Mouse (Mus musculus) heart, embryonic 14.5 days (tissue): ENCODE measurements at regions not wholly inside any gene's neighbourhood (a gene's known extent, or its start where the extent isn't known, plus 50 kb on each side); places are given as distances from the start of the nearest gene placed in this dataset.

Experiments used
- ATAC-seq: fragments of 200-750 bp; cut with Nextera tagmentation; 2 replicates; pipeline ENCODE4 v1.8.0; 2017; ENCODE audit warnings: low read depth, moderate TSS enrichment; ENCODE audit not compliant: insufficient number of reproducible peaks, insufficient read depth, low FRiP score
- H3K27ac ChIP-seq, 2 experiments: fragments of 200-500 bp in 1 of 2; fragments of 300-500 bp in 1 of 2; sonication (generic) in 1 of 2; replicated peaks in 1 of 2; 2 replicates each; pipeline ENCODE4 v1.5.1; 2012 to 2014; ENCODE audit warnings: low read depth in 2 of 2, low read length in 2 of 2, control low read depth in 1 of 2, mild to moderate bottlenecking in 1 of 2, mixed read lengths in 1 of 2; ENCODE audit not compliant: control insufficient read depth in 1 of 2, insufficient read depth in 1 of 2
- H3K27me3 ChIP-seq: fragments of 300-500 bp; sonication (generic); 2 replicates; pipeline ENCODE4 v1.6.1; 2014; ENCODE audit warnings: mild to moderate bottlenecking, low read length, control low read depth; ENCODE audit not compliant: control insufficient read depth, insufficient read depth
- H3K36me3 ChIP-seq: fragments of 300-500 bp; sonication (generic); 2 replicates; pipeline ENCODE4 v1.6.1; 2014; ENCODE audit warnings: mild to moderate bottlenecking, control low read depth, low read length, mixed read lengths; ENCODE audit not compliant: control insufficient read depth, insufficient read depth
- H3K4me1 ChIP-seq, 2 experiments: fragments of 200-500 bp in 1 of 2; fragments of 300-500 bp in 1 of 2; sonication (generic) in 1 of 2; 2 replicates each; pipeline ENCODE4 v1.6.1; 2012 to 2014; ENCODE audit warnings: low read length in 2 of 2, control low read depth in 1 of 2, mixed read lengths in 1 of 2; ENCODE audit not compliant: control insufficient read depth in 2 of 2, insufficient read depth in 2 of 2
- H3K4me2 ChIP-seq: fragments of 300-500 bp; sonication (generic); 2 replicates; pipeline ENCODE4 v1.6.1; 2014; ENCODE audit warnings: mild to moderate bottlenecking, low read length
- H3K4me3 ChIP-seq, 2 experiments: fragments of 200-500 bp in 1 of 2; fragments of 300-500 bp in 1 of 2; sonication (generic) in 1 of 2; 2 replicates each; pipeline ENCODE4 v1.5.1; 2012 to 2014; ENCODE audit warnings: low read length in 2 of 2, mild to moderate bottlenecking in 2 of 2, control low read depth in 1 of 2, low read depth in 1 of 2, moderate library complexity in 1 of 2; ENCODE audit not compliant: control insufficient read depth in 1 of 2, insufficient read depth in 1 of 2
- H3K9ac ChIP-seq: fragments of 300-500 bp; sonication (generic); 2 replicates; pipeline ENCODE4 v1.6.1; 2014; ENCODE audit warnings: mild to moderate bottlenecking, low read length
- H3K9me3 ChIP-seq: fragments of 300-500 bp; sonication (generic); 2 replicates; pipeline ENCODE4 v1.6.1; 2016; ENCODE audit warnings: low read length, control low read depth; ENCODE audit not compliant: control insufficient read depth
- WGBS: fragments of 180-500 bp; shearing (Covaris S2); extraction: QIAGEN DNeasy Blood & Tissue Kit; methylation state at CpG from one replicate; pipeline ENCODE4 v1.1.7; 2014; 5-methylcytosine and 5-hydroxymethylcytosine counted together

- no peak overlapping the region for H3K4me3 ChIP-seq
- 60% methylated on average over 6 of the region's 6 CpGs for whole genome bisulfite sequencing
- H3K9me3 ChIP-seq = no peaks in the 10 kb centered on the region
- no peak for ATAC-seq
- no peak overlapping the region for H3K9ac ChIP-seq
- H3K4me1 ChIP-seq = no peaks in the 10 kb centered on the region
- no peak overlapping the region for H3K4me2 ChIP-seq
- no peak overlapping the region for H3K27ac ChIP-seq
- H3K27me3 ChIP-seq = no peaks in the 10 kb centered on the region
- H3K36me3 ChIP-seq = no peaks in the 10 kb centered on the region
Observed at GRCm38 (mm10) chr15:11701246-11701645, 205.8 kb downstream of the Npr3 start.

- H3K4me3 ChIP-seq = no peak overlapping the region
- no peak for ATAC-seq
- WGBS = 89% methylated on average over 3 of the region's 3 CpGs
- no peaks in the 10 kb centered on the region for H3K36me3 ChIP-seq
- no peak overlapping the region for H3K4me2 ChIP-seq
- no peaks in the 10 kb centered on the region for H3K27me3 ChIP-seq
- no peaks in the 10 kb centered on the region for H3K9me3 ChIP-seq
- H3K27ac ChIP-seq = no peak overlapping the region
- H3K4me1 ChIP-seq = no peaks in the 10 kb centered on the region
- no peak overlapping the region for H3K9ac ChIP-seq
Observed at GRCm38 (mm10) chr15:11699929-11700328, 207.2 kb downstream of the Npr3 start.

GRCm38 (mm10) chr15:11697060-11697459 is 210.0 kb downstream of the Npr3 start:
- no peaks in the 10 kb centered on the region for H3K36me3 ChIP-seq
- no peaks in the 10 kb centered on the region for H3K4me1 ChIP-seq
- H3K9ac ChIP-seq = no peak overlapping the region
- ATAC-seq = no peak
- no peak overlapping the region for H3K4me3 ChIP-seq
- H3K9me3 ChIP-seq = no peaks in the 10 kb centered on the region
- no peak overlapping the region for H3K27ac ChIP-seq
- 50% methylated on average over 3 of the region's 3 CpGs for WGBS
- no peak overlapping the region for H3K4me2 ChIP-seq
- no peaks in the 10 kb centered on the region for H3K27me3 ChIP-seq

DNA sequence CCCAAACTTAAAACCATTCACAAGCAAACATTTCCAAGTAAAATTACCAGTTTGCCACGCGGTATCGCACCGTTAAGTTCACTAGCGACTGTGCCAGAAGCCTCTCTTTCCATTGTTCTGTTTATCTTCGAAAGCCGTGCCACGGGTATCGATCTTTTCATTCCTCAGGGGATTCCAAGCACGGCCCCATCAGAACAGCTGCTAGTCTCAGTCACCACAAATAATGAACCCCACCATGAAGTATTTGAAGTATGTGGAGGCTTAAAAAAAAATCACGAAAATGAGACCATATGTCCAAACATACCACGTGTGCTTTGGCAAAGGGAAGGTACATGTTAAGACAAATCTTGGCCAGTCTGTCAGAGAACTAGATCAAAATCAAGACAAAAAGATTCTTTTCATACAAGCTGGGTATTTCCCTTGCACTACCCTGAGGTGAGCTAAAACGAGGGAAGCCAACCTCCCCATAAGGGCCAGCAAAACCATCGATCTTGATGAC is 213.3 kb downstream of the Npr3 start:
- ATAC-seq = no peak
- no peaks in the 10 kb centered on the region for H3K27me3 ChIP-seq
- H3K4me3 ChIP-seq = no peak overlapping the region
- H3K36me3 ChIP-seq = no peaks in the 10 kb centered on the region
- 70% methylated on average over 14 of the region's 14 CpGs for WGBS
- H3K4me2 ChIP-seq = no peak overlapping the region
- no peaks in the 10 kb centered on the region for H3K4me1 ChIP-seq
- no peaks in the 10 kb centered on the region for H3K9me3 ChIP-seq
- no peak overlapping the region for H3K27ac ChIP-seq
- H3K9ac ChIP-seq = no peak overlapping the region

DNA sequence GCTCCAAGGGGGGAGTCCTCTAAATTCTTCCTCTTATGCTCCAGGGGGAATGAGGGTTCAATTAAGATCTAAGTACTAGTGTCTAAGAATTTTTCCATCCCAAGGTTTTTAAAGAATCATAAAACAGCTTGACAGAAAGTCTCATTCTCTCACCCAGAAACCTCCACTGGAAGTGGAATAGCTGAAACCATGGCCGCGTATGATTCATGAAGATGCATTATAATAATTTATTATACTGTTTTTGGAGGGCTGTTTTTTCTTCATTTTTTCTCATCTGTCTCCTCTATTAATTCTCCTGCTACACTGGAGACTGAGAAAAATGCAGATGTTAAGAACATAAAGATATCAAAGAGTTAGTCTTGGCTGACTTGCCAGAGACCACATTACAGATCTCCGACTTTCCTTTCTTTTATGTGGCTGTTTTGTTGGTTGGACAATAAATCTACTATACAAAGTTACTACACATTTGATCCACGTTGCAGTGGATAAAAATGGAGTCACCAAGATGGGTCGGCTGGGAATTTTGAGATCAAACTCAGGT is 242.2 kb downstream of the Npr3 start:
- ATAC-seq = no peak
- Histone ChIP-seq H3K27me3 (no peaks in the 10 kb centered on the region), H3K4me1 (no peaks in the 10 kb centered on the region), H3K4me2 (no peak overlapping the region), H3K4me3 (no peak overlapping the region), H3K27ac (no peak overlapping the region), H3K9ac (no peak overlapping the region), H3K36me3 (no peaks in the 10 kb centered on the region), H3K9me3 (no peaks in the 10 kb centered on the region)
- 78% methylated on average over 5 of the region's 5 CpGs for WGBS

GRCm38 (mm10) chr15:11655168-11655567 is 251.9 kb downstream of the Npr3 start:
- no peak overlapping the region for H3K27ac ChIP-seq
- no peak overlapping the region for H3K9ac ChIP-seq
- no peaks in the 10 kb centered on the region for H3K36me3 ChIP-seq
- no peak for ATAC-seq
- WGBS = 79% methylated on average over 3 of the region's 3 CpGs
- H3K9me3 ChIP-seq = 0 out of 2 replicates have a peak, but pooled peaks cover 3% of the 10 kb centered on the region
- no peak overlapping the region for H3K4me3 ChIP-seq
- no peaks in the 10 kb centered on the region for H3K27me3 ChIP-seq
- no peaks in the 10 kb centered on the region for H3K4me1 ChIP-seq
- no peak overlapping the region for H3K4me2 ChIP-seq

- Histone ChIP-seq H3K27ac (no peak overlapping the region), H3K4me1 (no peaks in the 10 kb centered on the region)
- ATAC-seq = no peak
Observed at GRCm38 (mm10) chr15:11646241-11646640, 246.8 kb upstream of the Tars start.

DNA sequence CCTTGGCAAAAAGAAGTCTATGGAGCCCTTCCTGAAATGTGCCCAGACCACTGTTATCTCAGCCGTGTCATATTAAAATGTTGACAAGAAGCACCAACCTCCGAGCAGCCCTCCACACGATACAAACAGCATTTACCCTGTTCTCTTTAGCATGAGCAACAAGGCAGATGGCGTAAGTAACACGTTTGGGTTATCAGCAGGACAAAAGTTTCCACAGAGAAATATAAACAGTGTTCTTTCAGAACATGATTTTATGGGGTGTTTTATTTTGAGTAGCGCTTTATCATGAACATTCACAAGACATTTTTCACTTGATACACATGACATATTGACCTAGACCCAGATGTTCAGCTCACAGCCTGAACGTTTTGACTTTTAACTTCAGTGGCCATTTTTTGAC is 245.3 kb upstream of the Tars start:
- no peak overlapping the region for H3K4me2 ChIP-seq
- no peaks in the 10 kb centered on the region for H3K4me1 ChIP-seq
- H3K27me3 ChIP-seq = no peaks in the 10 kb centered on the region
- H3K36me3 ChIP-seq = no peaks in the 10 kb centered on the region
- no peak overlapping the region for H3K9ac ChIP-seq
- H3K9me3 ChIP-seq = no peaks in the 10 kb centered on the region
- 59% methylated on average over 7 of the region's 7 CpGs for WGBS
- ATAC-seq = no peak
- H3K27ac ChIP-seq = no peak overlapping the region
- no peak overlapping the region for H3K4me3 ChIP-seq

More at GRCm38 (mm10) chr15:11646241-11646640, 246.8 kb upstream of the Tars start:
- no peak overlapping the region for H3K9ac ChIP-seq
- H3K4me3 ChIP-seq = no peak overlapping the region
- WGBS = 83% methylated on average over 6 of the region's 6 CpGs
- no peaks in the 10 kb centered on the region for H3K27me3 ChIP-seq
- no peaks in the 10 kb centered on the region for H3K9me3 ChIP-seq
- H3K36me3 ChIP-seq = no peaks in the 10 kb centered on the region
- no peak overlapping the region for H3K4me2 ChIP-seq
